Comparison of ENCODE assay signal across 23 mouse cellular contexts in genomic region chr6:50641898-50642297, GRCm38 (mm10). TPM values are rescaled to one million over a fixed set of nuclear protein-coding genes. Genes with fewer than 3 reads are reported as not detected.
DNase-seq lines count a peak whose midpoint lies in the region; ATAC-seq and TF ChIP-seq lines count a peak whose summit lies in the region.
"Had no signal": no experiment of that assay in that cellular context is flagged by ENCODE, and none has a peak within 500 bp of the region (broad histone marks: within the 10 kb centered on the region; RNA-seq: fewer than 3 reads in every experiment).

No protein-coding gene starts in this region.

- H3K9me3 ChIP-seq in kidney, postnatal 0 days (replicated peaks; ENCODE audit: low read length): no peaks in the 10 kb centered on the region
- H3K9me3 ChIP-seq in liver, postnatal 0 days (ENCODE audit: low read length): no peaks in the 10 kb centered on the region
- H3K9me3 ChIP-seq: embryonic facial prominence, embryonic 12.5 days; hindbrain, embryonic 13.5 days; limb, embryonic 15.5 days; liver, embryonic 15.5 days; midbrain, embryonic 12.5 days; neural tube, embryonic 12.5 days; stomach, embryonic 15.5 days had no signal

- H3K4me3 ChIP-seq in kidney, postnatal 0 days (replicated peaks; ENCODE audit: low read depth, low read length): no peak overlapping the region
- no peak overlapping the region for H3K4me3 ChIP-seq in liver, postnatal 0 days (ENCODE audit: low read depth, low read length)
- H3K4me3 ChIP-seq: embryonic facial prominence, embryonic 12.5 days; hindbrain, embryonic 13.5 days; limb, embryonic 15.5 days; liver, embryonic 15.5 days; midbrain, embryonic 12.5 days; neural tube, embryonic 12.5 days; stomach, embryonic 15.5 days had no signal

- no peak for TF ChIP-seq CTCF in kidney, postnatal 0 days (IDR thresholded peaks at IDR 0.05; ENCODE audit: low read depth)
- TF ChIP-seq CTCF in liver, postnatal 0 days (IDR thresholded peaks at IDR 0.05; ENCODE audit: low read depth): no peak

- no peak for ATAC-seq in kidney, postnatal 0 days (replicated peaks; ENCODE audit: low FRiP score, low read depth)
- no peak for ATAC-seq in liver, postnatal 0 days
- ATAC-seq: forebrain, embryonic 16.5 days had no signal

- WGBS in kidney, postnatal 0 days: 43% methylated on average over 5 of the region's 5 CpGs
- WGBS in liver, postnatal 0 days (ENCODE audit: insufficient replicate concordance): 69% methylated on average over 5 of the region's 5 CpGs

- TF ChIP-seq EP300 in liver, postnatal 0 days (IDR thresholded peaks at IDR 0.05; ENCODE audit: low read depth): no peak

- H3K27me3 ChIP-seq in kidney, postnatal 0 days (ENCODE audit: insufficient read depth, low read length): no peaks in the 10 kb centered on the region
- H3K27me3 ChIP-seq in liver, postnatal 0 days (ENCODE audit: insufficient read depth, low read length): no peaks in the 10 kb centered on the region
- H3K27me3 ChIP-seq: embryonic facial prominence, embryonic 12.5 days; hindbrain, embryonic 13.5 days; limb, embryonic 15.5 days; liver, embryonic 15.5 days; midbrain, embryonic 12.5 days; neural tube, embryonic 12.5 days; stomach, embryonic 15.5 days had no signal

- no peaks in the 10 kb centered on the region for H3K36me3 ChIP-seq in kidney, postnatal 0 days (ENCODE audit: insufficient read depth, low read length)
- no peaks in the 10 kb centered on the region for H3K36me3 ChIP-seq in liver, postnatal 0 days (replicated peaks; ENCODE audit: insufficient read depth, low read length)
- H3K36me3 ChIP-seq: embryonic facial prominence, embryonic 12.5 days; hindbrain, embryonic 13.5 days; limb, embryonic 15.5 days; liver, embryonic 15.5 days; midbrain, embryonic 12.5 days; neural tube, embryonic 12.5 days; stomach, embryonic 15.5 days had no signal

- no peak overlapping the region for H3K9ac ChIP-seq in kidney, postnatal 0 days (ENCODE audit: low read depth, low read length)
- no peak overlapping the region for H3K9ac ChIP-seq in liver, postnatal 0 days (replicated peaks)
- H3K9ac ChIP-seq: embryonic facial prominence, embryonic 12.5 days; hindbrain, embryonic 13.5 days; limb, embryonic 15.5 days; liver, embryonic 15.5 days; midbrain, embryonic 12.5 days; neural tube, embryonic 12.5 days; stomach, embryonic 15.5 days had no signal

- peak; percentile 28 for DNase-seq in embryo, embryonic 10 days (ENCODE audit: low spot score)
- DNase-seq in embryo, embryonic 9.5 days (ENCODE audit: extremely low spot score): no peak
- peak; percentile 58 for DNase-seq in kidney, postnatal 0 days (ENCODE audit: low spot score)
- DNase-seq in kidney, adult 9 months: no peak
- peak; percentile 61 for DNase-seq in embryo, embryonic 11 days
- peak; percentile 26 for DNase-seq in forelimb bud, embryonic 11.5 days (ENCODE audit: low read depth, low spot score)
- no peak for DNase-seq in lung, adult 18-20 months
- no peak for DNase-seq in liver, postnatal 0 days
- DNase-seq: gastrocnemius, postnatal 36 days; lung, postnatal 10 days; thymus, adult 2 months had no signal

- H3K4me1 ChIP-seq in kidney, postnatal 0 days (replicated peaks; ENCODE audit: insufficient read depth, low read length): 0 out of 2 replicates have a peak, but pooled peaks cover 4% of the 10 kb centered on the region
- H3K4me1 ChIP-seq in liver, postnatal 0 days (ENCODE audit: insufficient read depth): no peaks in the 10 kb centered on the region
- H3K4me1 ChIP-seq: liver, embryonic 15.5 days; stomach, embryonic 15.5 days had no signal

- no peak overlapping the region for H3K27ac ChIP-seq in kidney, postnatal 0 days
- no peak overlapping the region for H3K27ac ChIP-seq in liver, postnatal 0 days (ENCODE audit: low read depth)
- H3K27ac ChIP-seq: embryonic facial prominence, embryonic 12.5 days; hindbrain, embryonic 13.5 days; limb, embryonic 15.5 days; liver, embryonic 15.5 days; midbrain, embryonic 12.5 days; neural tube, embryonic 12.5 days; stomach, embryonic 15.5 days had no signal

- no peak overlapping the region for H3K4me2 ChIP-seq in kidney, postnatal 0 days (ENCODE audit: low read length)
- H3K4me2 ChIP-seq in liver, postnatal 0 days (ENCODE audit: low read depth, low read length): no peak overlapping the region
- H3K4me2 ChIP-seq: embryonic facial prominence, embryonic 12.5 days; hindbrain, embryonic 13.5 days; limb, embryonic 15.5 days; liver, embryonic 15.5 days; midbrain, embryonic 12.5 days; neural tube, embryonic 12.5 days; stomach, embryonic 15.5 days had no signal

RNA-seq across cellular contexts. Expression of gene Npvf, which starts 12.3 kb away (rescaled TPM):
- polyA plus RNA-seq in kidney, postnatal 0 days (2015; fragmentation: Nextera tagmentation; extraction: Ambion mirVana): 0.29 and 0.46 TPM in 2 replicates
- not detected in 2 replicates for polyA plus RNA-seq in liver, postnatal 0 days (2015; fragmentation: Nextera tagmentation; extraction: Ambion mirVana)
- polyA plus RNA-seq: C2C12; embryonic facial prominence, embryonic 12.5 days; forebrain, embryonic 16.5 days; heart, embryonic 16.5 days; hindbrain, embryonic 13.5 days; intestine, embryonic 14.5 days; limb, embryonic 15.5 days; liver, embryonic 15.5 days; midbrain, embryonic 12.5 days; neural tube, embryonic 12.5 days; spleen, adult 2 months; stomach, embryonic 15.5 days; thymus, adult 2 months had no signal

RNA-seq across cellular contexts. Expression of gene 4921507P07Rik, which starts 45.5 kb away (rescaled TPM):
- polyA plus RNA-seq in kidney, postnatal 0 days (2015; fragmentation: Nextera tagmentation; extraction: Ambion mirVana): 0.82 and 1.1 TPM in 2 replicates
- polyA plus RNA-seq in liver, postnatal 0 days (2015; fragmentation: Nextera tagmentation; extraction: Ambion mirVana): 0.43 TPM in 2 replicates
- polyA plus RNA-seq: C2C12 had no signal

Comparison
In these comparisons a context has a peak if more than half of its experiments do, and no peak if none do; other contexts are left out.
1. DNase-seq: peak in embryo, embryonic 10 days (single experiment), kidney, postnatal 0 days (single experiment), embryo, embryonic 11 days (single experiment) and forelimb bud, embryonic 11.5 days (single experiment); none in embryo, embryonic 9.5 days (single experiment), kidney, adult 9 months (single experiment), lung, adult 18-20 months (0 of 2) and liver, postnatal 0 days (single experiment).